Mouse (Mus musculus) cerebellum, postnatal 14 days (tissue): ENCODE data around the gene Pigv.

Experiments
- DNase-seq, 2 experiments: peaks; one replicate each; pipeline ENCODE4 v3.0.0; 2021; ENCODE audit warnings: mixed read lengths in 2 of 2

Pigv gene

DNA sequence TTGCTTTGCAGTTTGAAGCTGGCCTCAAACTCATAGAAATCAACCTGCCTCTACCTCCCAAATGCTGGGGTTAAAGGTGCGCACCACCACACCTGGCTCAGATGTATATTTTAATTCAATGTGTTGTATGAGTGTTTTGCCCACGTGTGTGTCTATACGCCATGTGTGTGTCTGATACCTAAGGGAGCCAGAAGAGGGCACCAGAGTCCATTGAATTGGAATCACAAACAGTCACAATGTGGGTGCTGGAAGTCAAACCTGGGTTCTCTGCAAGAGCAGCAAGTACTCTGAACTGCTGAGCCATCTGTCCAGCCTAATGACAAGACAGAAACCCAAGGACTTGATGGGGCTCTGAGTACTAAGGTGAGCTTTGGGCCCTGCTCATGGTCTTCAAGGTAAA is 27.3 kb downstream of the Pigv start:
- DNase-seq = no peak

DNA sequence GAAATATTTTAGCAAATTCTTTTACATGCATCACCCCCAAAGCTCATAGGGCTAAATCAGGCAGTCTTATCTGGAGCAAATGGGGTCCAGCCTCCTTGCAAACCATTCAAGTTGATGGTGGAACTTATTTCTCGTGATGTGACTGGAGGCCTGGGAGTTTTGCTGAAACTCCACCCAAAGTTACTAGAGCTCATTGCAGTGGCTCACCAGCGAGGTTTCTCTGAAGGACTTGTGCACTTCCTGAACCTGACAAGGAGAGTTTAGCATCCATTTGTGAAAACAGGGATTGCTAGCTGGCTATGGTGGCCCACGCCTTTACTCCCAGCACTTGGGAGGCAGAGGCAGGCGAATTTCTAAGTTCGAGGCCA is 38.4 kb downstream of the Pigv start:
- DNase-seq = no peak

DNA sequence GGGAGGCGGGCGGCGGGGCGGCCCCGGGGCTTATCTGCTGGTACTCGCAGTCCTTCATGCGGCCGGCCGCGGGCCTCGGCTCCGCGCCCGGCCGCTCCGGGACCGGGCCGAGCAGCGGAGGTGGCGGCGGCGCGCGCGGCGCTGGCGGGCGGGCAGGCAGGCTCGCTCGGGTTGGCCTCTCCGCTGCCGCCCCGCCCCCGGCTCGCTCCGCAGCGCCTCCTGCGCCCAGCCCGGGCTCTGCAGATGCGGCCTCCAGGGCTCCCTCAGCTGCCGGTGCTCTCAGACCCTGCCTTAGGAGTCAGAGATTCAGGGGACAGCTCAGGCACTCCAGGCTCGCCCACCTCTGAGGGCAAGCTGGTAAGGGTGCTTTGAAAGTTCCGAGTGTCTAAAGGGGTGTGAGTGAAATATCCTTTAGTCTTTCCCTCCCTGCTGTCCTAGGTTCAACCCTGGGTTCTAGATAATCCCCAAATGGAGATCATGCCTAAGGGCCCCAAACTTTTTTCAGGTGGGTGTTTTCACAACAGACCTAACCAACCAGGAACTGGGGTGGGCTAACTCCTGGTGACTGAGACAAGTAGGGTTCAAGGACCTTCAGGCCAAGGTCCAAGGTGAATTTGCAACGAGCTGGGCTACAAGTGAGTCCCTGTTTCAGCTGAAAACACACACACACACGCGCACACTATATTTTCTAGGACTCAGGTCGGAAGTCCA is 39.0 kb downstream of the Pigv start:
- DNase-seq = peak; percentile 92 to 93

DNA sequence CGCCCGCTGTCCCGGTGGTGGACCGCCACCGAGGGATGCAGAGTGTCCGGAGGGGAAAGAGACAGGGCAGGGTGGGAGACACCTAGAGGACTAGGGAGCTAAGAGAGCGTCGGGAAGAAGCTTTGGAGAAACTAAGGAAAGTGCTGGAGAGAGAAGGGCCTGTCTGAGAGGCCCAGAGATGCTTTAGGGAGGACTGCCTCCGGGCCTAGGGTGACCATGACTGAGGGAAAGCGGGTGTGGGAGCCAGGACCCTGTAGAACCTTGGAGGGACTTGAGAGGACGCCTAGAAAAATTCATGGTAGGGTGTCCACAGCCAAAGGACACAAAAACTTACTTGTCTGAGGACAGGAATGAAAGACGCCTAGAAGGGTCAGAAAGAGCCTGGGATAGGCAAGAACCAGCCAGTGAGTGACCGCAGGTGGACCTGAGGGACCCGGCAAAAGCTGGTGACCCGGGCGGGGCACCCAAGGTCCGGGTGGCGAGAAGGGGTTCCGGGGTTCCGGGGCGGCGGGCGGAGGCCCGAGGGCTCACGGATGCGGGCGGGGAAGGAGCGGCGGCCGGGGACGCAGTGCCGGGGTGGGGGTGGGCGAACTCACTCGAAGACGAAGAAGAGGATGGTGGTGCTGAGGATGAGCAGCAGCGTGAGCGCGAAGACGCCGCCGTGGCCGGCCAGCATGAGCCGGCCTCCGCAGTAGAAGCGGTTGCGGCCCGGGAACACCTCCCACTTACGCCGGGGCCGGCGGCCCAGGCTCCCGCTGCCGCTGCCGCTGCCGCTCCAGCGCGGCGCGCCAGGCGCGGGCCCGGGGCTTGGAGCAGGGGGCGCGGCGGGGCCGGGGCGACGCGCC is 39.7 kb downstream of the Pigv start:
- no peak for DNase-seq

DNA sequence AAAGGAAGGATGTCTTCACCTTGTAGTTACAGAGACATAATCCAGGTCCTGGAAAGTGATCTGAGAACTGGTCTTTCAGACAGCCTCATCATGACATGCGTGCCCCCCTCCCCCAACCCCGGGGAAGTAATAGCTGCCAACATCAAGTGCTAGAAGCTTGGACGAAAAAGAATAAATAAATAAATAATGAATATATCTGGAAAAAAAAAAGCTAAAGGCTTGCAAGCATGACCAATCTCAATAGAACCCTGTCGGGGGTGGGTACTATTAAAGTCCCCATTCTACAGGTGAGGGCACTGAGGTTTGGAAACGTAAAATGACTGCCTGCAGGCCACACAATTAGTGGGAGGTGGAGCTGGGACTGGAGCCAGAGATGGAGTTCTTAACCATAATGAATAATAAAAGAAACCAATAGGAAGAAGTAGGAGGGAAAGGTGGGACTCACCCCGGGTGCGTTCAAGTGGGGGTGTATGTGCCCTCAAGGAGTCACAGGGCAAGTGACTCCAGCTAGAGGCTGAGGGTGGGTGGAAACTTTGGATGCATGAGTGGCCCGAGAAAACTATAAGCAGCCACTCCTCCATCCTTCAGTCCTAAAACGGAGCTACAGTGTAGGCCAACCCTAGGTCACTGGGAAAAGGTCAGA is 40.6 kb downstream of the Pigv start:
- DNase-seq = peak in 1 of 2 experiments; percentile 45

DNA sequence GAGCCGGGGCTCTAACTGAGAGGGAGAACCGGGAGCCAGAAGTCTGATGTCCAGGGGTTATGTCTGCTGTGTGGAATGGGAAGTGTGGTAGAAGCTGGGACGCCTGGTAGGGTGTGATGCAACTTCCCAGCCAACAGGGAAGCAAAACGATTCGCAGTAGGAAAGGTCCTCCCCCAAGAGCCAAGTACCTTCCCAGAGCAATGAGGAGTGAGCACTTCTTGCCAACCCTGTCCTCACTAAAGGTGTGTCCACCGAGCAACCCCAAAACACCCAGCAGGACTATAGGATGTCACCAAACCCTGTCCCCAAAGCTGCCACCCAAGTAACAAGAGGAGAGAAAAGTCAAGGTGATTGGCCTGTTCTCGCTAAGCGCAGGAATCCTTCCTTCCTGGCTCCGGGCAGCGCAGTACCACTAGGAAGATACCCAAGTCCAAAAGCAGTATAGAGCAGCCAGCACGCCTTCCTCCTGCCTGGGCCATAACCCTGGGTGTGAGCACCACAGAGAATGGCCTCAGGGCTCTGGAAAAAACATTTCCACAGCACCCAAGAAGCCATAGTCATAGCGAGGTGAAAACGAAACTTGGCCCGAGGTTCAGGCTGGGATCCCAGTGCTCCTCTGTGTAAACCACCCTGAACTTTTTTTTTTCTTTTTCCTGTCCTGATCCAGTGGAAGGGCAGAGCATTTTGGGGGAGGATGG is 41.2 kb downstream of the Pigv start:
- DNase-seq = no peak

DNA sequence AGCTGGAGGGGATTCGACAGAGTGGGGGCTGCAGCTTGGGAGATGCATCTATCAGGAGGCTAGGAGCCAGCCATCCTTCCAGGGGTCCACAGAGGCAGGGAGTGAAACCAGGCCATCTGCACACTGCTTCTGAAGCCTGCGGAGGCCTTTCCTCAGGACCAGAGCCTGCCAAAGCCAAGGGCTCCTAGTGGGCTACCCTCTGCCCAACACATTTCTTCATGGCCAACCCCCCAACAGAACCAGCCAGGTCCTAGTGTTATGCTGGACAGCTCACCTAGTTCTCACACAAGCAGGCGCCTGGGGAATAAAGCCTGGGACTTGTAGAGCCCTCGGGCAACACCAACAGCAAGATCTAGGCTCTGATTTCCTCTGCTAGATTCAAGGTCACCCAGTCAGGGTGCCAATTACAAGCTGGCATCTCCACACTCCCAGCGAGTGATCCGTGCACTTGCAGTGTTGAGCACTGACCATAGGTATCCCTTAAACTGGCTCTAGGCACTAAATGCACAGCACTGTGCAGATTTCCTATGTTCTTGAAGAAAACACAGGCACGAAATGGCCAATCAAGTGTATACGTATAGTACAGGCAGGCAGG is 42.0 kb downstream of the Pigv start:
- peak; percentile 80 to 81 for DNase-seq

DNA sequence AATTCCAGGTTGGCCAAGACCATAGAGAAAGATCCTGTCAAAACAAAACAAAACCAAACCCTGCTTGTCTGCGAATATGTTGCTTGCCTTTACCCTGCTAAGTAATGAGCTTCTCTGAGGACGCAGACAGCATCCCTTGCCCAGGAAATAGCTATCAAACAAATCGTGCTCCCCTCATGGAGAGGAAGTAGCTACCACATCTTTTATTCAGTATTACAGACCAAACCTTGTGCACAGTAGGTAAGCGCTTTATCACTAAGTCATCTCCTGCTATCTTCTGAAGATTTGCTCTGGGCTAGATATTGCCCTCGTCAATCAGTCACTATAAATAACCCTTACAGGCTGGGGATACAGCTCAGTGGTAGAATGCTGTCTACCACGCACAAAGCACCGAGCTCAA is 43.3 kb downstream of the Pigv start:
- no peak for DNase-seq

DNA sequence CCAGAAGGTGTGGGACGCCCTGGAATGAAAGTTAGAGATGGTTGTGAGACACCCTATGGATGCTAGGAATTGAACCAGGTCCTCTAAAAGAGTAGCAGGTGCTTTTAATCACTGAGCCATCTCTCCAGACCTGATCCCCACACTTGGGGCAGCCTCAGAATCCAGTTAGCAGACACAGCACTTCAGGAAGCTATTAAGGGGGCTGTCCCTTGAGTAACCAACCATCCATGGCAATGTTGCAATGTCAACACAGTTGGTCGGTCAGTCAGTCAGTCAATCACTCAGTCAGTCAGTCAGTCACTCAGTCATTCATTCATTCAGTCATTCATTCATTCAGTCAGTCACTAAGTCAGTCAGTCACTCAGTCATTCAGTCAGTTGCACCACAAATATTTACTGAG is 43.9 kb downstream of the Pigv start:
- DNase-seq = no peak

DNA sequence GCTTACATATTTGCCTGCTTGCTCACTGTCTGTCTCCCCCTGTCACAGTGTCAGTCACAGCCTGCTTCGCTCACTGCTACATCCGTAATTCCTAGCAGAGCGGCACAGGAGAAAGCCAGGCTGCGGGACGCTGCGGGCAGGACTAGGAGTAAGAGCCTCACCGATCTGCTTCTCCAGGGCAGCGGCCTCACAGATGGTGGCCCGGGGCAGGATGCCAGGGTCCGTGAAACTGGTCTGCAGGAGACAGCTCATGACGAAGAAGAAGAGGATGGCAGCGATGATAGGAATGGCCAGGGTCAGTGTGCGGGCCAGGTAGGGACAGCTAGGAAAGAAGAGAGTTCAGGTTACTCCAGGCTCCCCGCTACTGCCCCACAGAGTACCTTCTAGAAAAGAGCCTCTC is 45.4 kb downstream of the Pigv start:
- DNase-seq = peak; percentile 74 to 76

DNA sequence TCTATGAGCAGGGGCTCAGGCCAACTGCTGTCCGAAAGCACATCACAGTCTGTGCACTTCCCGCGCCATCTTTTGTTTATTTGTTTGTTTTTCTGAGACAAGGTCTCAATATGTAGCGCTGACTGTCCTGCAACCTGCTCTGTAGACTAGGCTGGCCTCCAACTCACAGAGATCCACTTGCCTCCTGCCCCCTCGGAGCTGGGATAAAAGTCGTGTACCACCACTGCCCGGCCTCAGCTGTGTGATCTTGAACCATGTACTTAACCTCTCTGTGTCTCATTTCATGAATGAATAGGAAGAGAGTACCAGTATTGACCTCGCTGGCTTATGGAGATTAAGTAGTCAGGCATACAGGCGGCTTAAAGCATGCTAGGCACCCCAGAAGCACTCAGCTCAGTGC is 45.8 kb downstream of the Pigv start:
- no peak for DNase-seq

DNA sequence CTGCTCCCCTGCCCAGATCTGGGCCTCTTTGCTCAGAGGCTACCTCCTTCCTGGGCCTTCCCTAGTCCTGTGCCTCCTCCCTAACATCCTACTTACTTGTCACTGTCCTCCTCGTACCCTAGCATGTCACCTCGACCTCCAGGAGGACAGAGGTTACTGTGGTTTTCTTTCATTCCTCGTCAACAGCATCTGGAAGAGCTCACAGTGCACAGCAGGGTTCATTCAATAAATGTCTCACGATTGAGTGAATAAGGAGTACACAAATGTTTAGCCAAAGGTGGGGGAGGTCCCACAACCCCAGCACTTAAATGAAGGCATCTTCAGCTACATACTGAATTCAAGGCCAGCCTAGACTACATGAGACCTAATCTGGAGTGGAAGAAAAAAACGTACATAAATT is 46.2 kb downstream of the Pigv start:
- no peak for DNase-seq

DNA sequence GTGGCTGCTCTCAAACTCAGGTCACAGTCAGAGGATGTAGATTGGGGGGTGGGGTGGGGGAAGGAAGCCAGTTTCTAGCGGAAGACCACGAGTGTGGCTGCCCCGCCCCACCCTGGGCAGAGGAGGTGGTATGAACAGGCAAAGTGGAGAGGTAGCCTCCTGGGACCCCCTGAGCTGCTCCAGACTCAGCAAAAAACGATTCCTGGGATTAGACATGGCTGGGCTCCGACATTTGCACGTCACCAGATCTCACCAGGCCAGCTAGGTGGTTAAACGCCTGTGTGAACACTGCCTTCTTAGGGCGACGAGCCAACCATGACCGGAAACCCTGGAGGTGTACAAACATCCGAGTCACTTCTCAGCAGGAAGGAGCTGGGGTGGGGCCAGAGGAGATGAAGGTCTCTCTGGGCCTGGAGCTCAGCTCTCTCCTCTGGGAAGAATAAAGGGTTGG is 46.8 kb downstream of the Pigv start:
- DNase-seq = peak in 1 of 2 experiments; percentile 52

DNA sequence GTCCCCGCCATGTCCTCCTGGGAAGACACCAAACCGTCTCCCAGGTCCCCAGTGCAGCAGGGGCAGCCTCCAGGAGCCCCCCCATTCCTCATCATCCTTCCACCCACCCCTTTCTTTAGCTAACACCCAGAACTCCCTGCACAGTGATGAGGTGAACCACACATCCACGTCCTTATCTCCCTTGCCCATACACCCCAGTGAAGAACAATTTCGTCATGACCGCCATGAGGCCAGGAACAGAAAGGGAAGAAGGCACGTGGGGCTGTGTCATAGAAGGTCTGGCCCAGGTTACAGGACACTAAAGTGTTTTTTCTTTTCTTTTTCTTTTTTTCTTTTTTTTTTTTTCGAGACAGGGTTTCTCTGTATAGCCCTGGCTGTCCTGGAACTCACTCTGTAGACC is 47.6 kb downstream of the Pigv start:
- no peak for DNase-seq

DNA sequence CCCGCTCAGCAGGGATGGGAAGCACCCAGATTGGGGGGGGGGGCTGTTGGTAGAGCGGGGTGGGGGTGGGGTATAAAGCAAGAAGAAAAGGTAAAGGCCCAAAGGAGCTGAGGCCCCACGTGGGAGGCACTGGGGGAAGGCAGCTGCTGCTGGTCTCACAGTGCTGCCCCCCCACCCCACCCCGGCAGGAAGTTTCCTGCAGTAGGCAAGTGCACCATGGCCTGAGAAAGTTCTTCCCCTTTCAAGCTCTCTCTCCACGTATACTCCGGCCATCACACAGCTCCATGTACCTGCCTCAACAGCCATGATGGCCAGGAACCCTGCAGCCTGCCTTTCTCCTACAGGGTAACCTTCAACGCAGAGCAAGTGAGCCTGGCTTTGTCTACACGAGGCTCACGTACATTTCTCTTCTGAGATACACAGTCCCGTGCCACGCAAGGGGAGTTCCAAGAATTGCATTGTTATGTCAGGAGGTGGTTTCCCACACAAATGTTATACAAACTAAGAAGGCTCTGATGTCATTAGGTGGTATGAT is 50.2 kb downstream of the Pigv start:
- DNase-seq = no peak

DNA sequence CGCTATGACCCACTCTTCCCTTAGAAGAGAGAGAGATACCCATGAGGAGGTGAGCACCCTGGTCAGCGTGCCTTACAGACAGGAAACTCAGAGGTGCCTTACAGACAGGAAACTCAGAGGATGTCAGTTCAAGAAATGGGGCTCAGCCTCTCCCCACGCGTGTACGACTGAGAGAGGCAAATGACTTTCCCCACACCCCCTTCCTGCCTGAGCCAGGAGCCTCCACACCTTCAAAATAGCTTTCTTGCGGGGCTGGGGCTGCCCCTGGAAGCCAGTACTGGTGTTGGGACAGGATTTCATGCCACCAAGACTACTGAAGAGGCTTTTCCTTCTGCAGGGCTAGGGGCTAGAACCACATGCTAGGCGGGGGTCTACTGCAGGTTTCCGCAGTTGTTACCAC is 51.8 kb downstream of the Pigv start:
- no peak for DNase-seq

DNA sequence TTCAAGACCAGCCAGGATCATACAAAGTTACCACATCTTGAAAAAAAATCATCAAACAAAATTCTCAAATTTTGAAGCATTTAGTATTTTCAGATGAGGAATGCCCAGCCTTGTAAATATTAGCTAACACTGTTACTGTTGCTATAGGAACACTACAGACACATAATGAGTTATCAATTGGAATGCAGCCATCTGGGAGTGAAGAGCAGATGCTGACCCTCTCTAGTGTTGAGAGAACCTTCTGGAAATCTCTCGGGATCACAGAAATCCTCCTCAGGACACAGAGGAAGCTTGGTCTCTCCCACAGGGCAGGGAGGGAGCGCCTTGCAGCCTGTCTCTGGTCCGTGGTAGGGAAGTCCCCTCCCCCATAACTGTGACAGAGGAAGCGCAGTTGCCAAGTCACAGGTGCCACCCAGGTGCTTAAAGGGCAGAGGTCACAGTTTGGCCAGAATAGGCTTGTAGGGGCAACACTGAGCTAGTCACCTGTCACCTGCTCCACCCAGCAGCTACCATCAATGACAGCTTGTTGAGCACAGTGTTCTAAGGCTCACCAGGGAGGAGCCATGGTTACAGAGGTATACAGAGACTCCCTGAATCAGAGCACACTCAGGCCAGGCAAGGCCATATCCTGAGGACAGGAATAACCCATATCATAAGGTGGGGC is 52.8 kb downstream of the Pigv start:
- no peak for DNase-seq

DNA sequence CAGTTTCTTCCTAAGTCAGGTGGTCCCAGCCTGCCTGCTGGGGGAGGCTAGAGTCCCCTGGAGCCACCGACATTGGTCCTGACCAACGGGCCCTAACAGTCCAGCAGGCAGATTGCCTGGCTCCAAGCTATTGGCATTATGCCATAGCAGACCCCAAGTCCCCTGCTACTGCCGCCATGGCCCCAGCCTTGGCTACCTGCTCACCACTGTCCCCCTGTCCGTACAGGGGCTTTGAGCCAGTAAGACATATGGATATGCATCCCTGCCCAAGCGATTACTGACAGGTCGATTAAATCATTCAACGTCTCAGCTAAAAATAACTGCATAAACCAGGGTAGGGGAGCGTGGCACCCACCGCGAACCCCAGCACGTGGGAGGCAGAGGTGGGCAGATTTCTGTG is 54.5 kb downstream of the Pigv start:
- peak in 1 of 2 experiments; percentile 47 for DNase-seq

DNA sequence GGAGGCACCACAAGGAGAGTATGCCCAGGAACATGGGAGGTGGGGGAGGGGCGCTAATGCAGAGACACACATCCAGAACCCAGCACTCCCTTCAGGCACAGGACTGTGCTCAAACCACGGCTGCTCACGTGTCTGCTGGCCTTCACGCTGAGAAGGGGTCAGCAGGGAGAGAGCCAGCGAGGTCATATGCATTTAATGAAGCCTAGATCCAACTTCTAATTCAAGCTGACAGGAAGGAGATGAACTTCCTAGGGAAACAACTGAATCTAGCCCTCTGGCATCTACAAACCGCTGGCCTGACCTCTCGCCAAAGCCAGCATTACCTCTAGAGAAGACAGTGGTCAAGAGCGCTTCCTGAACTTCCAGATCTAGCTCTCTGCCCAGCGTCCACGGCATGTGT is 57.0 kb downstream of the Pigv start:
- DNase-seq = no peak

DNA sequence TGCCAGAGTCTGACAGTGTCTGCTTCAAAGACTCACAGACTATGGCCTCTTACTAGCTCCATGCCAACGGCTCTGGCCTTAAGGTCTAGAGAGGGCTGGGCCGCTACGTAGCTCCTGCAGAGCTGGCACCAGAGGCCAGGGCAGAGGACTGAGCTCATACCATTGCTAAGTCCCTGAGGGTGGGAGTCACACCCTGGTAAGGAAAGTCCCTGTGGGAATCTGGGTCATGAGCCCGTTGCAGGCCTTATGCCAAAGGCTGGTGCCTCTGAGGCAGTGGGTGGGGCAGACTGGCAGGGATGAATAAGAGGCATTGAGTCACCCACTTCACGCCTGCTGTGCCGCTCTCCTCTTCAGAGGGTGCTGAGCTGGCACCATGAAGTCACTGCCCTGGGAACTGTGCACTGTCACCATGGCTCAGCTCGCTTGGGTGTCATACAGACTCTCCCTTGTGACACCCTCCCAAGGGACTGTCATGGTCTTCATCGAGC is 58.1 kb downstream of the Pigv start:
- DNase-seq = no peak

DNA sequence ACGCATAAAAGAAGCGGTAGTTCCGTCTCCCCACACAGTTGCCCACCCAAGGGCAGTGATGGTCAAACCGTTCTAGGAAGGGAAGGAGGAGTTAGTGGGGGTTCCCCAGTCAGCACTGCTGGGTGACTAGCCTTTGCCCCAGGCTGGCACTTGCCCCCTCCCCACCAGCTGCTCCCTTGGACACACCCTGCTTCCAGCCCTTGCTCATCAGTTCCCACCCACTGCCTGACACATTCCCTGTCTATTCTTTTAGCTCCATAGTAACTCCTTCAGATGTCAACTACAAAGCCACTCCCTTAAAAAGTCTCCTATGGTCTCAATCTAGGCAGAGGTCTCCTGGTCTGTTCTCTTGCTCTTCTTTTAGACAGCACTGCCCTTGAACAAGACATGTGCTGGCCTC is 58.6 kb downstream of the Pigv start:
- no peak for DNase-seq

DNA sequence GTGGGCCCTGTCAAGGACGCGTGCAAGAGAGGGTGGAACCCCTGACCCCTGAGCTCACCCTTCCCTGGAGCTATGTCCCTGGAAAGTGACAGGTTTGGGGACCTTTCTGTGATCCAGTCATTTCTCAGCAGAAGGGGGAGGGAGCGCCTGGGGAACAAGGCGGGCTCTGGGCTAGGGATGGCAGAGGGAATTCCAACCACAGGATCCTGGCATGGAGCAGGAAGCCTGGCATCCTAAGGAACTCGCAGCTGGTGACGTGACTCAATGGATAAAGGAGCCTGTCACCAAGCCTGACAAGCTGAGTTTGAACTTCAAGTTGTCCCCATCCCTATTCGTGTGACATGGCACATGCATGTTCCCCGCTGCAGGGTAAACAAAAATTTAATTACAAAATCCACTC is 59.4 kb downstream of the Pigv start:
- DNase-seq = no peak
